Mouse (Mus musculus): ENCODE measurements at regions not wholly inside any gene's neighbourhood (a gene's known extent, or its start where the extent isn't known, plus 50 kb on each side); places are given as distances from the start of the nearest gene placed in this dataset.

DNA sequence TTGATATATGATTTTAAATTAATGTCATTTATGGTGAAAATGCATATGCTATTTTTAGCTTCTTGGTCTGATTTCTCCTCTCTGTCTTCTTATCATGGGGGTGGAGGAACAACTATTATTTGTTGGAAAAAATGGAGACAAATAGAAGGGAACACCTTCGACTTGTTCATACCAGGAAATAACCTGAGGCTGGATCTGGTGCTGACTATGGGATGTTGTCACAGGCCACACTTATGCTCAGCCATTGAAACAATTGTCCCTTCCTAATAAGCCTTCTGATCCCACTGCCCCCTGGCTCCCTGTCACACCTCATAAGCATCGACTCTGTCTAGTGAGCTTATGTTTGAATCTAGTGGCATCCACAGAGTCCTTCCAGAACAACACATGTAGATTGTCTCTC lies 210.3 kb upstream of the Irx2 start:
- no peak for TF ChIP-seq CTCF (conservative IDR thresholded peaks at IDR 0.05; ENCODE audit: low read length)
- no peak for TF ChIP-seq POU5F1 (IDR thresholded peaks at IDR 0.05; ENCODE audit: borderline replicate concordance, low read length)
